Mouse (Mus musculus): ENCODE results near the gene Kcnc3. TPM values are rescaled to one million over a fixed set of nuclear protein-coding genes. Genes with fewer than 3 reads are reported as not detected.

Gene Kcnc3
- polyA plus RNA-seq (2012; fragmentation: generic; extraction: Trizol): 0.26 TPM
- long read RNA-seq, experiment 1: 0 reads
- long read RNA-seq, experiment 2: 0 reads

GRCm38 (mm10) chr7:44590402-44591347 lies at the start of gene Kcnc3:
Kcnc3 (plus strand) TSS chr7:44590664.
- peaks cover 46% of the 10 kb centered on the region for H3K27me3 ChIP-seq (ENCODE audit: control insufficient read depth, insufficient read depth, insufficient read length)
- TF ChIP-seq CTCF (IDR thresholded peaks at IDR 0.05; ENCODE audit: control insufficient read depth, insufficient read depth, insufficient read length) (no peak), MYOG (IDR thresholded peaks at IDR 0.05; ENCODE audit: control insufficient read depth, extremely low read depth, insufficient read length) (no peak), MYOD1 (IDR thresholded peaks at IDR 0.05; ENCODE audit: control insufficient read depth, insufficient read length, low read depth) (no peak), FOSL1 (IDR thresholded peaks at IDR 0.05; ENCODE audit: insufficient read depth, low read length, poor library complexity, severe bottlenecking) (no peak), MAX (IDR thresholded peaks at IDR 0.05) (no peak), USF1 (IDR thresholded peaks at IDR 0.05; ENCODE audit: low read depth) (no peak), CEBPB (IDR thresholded peaks at IDR 0.05; ENCODE audit: low read depth) (no peak)
- H3K4me3 ChIP-seq (ENCODE audit: insufficient read depth, poor library complexity, severe bottlenecking): no peak within 1 kb of the TSS
- no peaks in the 10 kb centered on the region for H3K36me3 ChIP-seq (ENCODE audit: control insufficient read depth, insufficient read depth)
- no peaks in the 10 kb centered on the region for H3K79me3 ChIP-seq (ENCODE audit: low read depth)
- H3K79me2 ChIP-seq (ENCODE audit: control insufficient read depth, insufficient read depth): no peaks in the 10 kb centered on the region
- peak within 1 kb of the TSS; percentile 30 for H3ac ChIP-seq (ENCODE audit: control insufficient read depth, insufficient read length, low read depth)

- peaks cover 17% of the 10 kb centered on the region for H3K79me2 ChIP-seq (ENCODE audit: control insufficient read depth, insufficient read depth)
- H3K27me3 ChIP-seq (ENCODE audit: control insufficient read depth, insufficient read depth, insufficient read length): no peaks in the 10 kb centered on the region
- no peak overlapping the region for H3ac ChIP-seq (ENCODE audit: control insufficient read depth, insufficient read length, low read depth)
- H3K79me3 ChIP-seq (ENCODE audit: low read depth): peaks cover 18% of the 10 kb centered on the region
- H3K4me3 ChIP-seq (ENCODE audit: insufficient read depth, poor library complexity, severe bottlenecking): no peak overlapping the region
- TF ChIP-seq MYOG (IDR thresholded peaks at IDR 0.05; ENCODE audit: control insufficient read depth, extremely low read depth, insufficient read length) (no peak), FOSL1 (IDR thresholded peaks at IDR 0.05; ENCODE audit: insufficient read depth, low read length, poor library complexity, severe bottlenecking) (no peak), CTCF (IDR thresholded peaks at IDR 0.05; ENCODE audit: control insufficient read depth, insufficient read depth, insufficient read length) (no peak), USF1 (IDR thresholded peaks at IDR 0.05; ENCODE audit: low read depth) (no peak)
- H3K36me3 ChIP-seq (ENCODE audit: control insufficient read depth, insufficient read depth): no peaks in the 10 kb centered on the region
These were observed 47.9 kb upstream of the Kcnc3 start for GRCm38 (mm10) chr7:44542555-44542954.

- no peaks in the 10 kb centered on the region for H3K36me3 ChIP-seq (ENCODE audit: control insufficient read depth, insufficient read depth)
- no peak overlapping the region for H3K4me3 ChIP-seq (ENCODE audit: insufficient read depth, poor library complexity, severe bottlenecking)
- H3K27me3 ChIP-seq (ENCODE audit: control insufficient read depth, insufficient read depth, insufficient read length): no peaks in the 10 kb centered on the region
- H3K79me3 ChIP-seq (ENCODE audit: low read depth): peaks cover 23% of the 10 kb centered on the region
- no peak for TF ChIP-seq USF1 (IDR thresholded peaks at IDR 0.05; ENCODE audit: low read depth)
- TF ChIP-seq MYOD1 (IDR thresholded peaks at IDR 0.05; ENCODE audit: control insufficient read depth, insufficient read length, low read depth): no peak
- TF ChIP-seq FOSL1 (IDR thresholded peaks at IDR 0.05; ENCODE audit: insufficient read depth, low read length, poor library complexity, severe bottlenecking): no peak
- no peak for TF ChIP-seq MYOG (IDR thresholded peaks at IDR 0.05; ENCODE audit: control insufficient read depth, extremely low read depth, insufficient read length)
- TF ChIP-seq CTCF (IDR thresholded peaks at IDR 0.05; ENCODE audit: control insufficient read depth, insufficient read depth, insufficient read length): no peak
- TF ChIP-seq CEBPB (IDR thresholded peaks at IDR 0.05; ENCODE audit: low read depth): no peak
- TF ChIP-seq MAX (IDR thresholded peaks at IDR 0.05): no peak
- no peak overlapping the region for H3ac ChIP-seq (ENCODE audit: control insufficient read depth, insufficient read length, low read depth)
- H3K79me2 ChIP-seq (ENCODE audit: control insufficient read depth, insufficient read depth): peaks cover 22% of the 10 kb centered on the region
These were observed 47.4 kb upstream of the Kcnc3 start for GRCm38 (mm10) chr7:44543071-44543470.

- TF ChIP-seq FOSL1 (IDR thresholded peaks at IDR 0.05; ENCODE audit: insufficient read depth, low read length, poor library complexity, severe bottlenecking) (no peak), MYOG (IDR thresholded peaks at IDR 0.05; ENCODE audit: control insufficient read depth, extremely low read depth, insufficient read length) (no peak), MYOD1 (IDR thresholded peaks at IDR 0.05; ENCODE audit: control insufficient read depth, insufficient read length, low read depth) (no peak), CTCF (IDR thresholded peaks at IDR 0.05; ENCODE audit: control insufficient read depth, insufficient read depth, insufficient read length) (no peak), USF1 (IDR thresholded peaks at IDR 0.05; ENCODE audit: low read depth) (no peak), CEBPB (IDR thresholded peaks at IDR 0.05; ENCODE audit: low read depth) (no peak), MAX (IDR thresholded peaks at IDR 0.05) (no peak)
- peaks cover 23% of the 10 kb centered on the region for H3K79me3 ChIP-seq (ENCODE audit: low read depth)
- H3ac ChIP-seq (ENCODE audit: control insufficient read depth, insufficient read length, low read depth): no peak overlapping the region
- peaks cover 24% of the 10 kb centered on the region for H3K79me2 ChIP-seq (ENCODE audit: control insufficient read depth, insufficient read depth)
- peaks cover 9% of the 10 kb centered on the region for H3K36me3 ChIP-seq (ENCODE audit: control insufficient read depth, insufficient read depth)
- no peak overlapping the region for H3K4me3 ChIP-seq (ENCODE audit: insufficient read depth, poor library complexity, severe bottlenecking)
- no peaks in the 10 kb centered on the region for H3K27me3 ChIP-seq (ENCODE audit: control insufficient read depth, insufficient read depth, insufficient read length)
These were observed 44.2 kb upstream of the Kcnc3 start for GRCm38 (mm10) chr7:44546274-44546673.

- Histone ChIP-seq H3K36me3 (ENCODE audit: control insufficient read depth, insufficient read depth) (peaks cover 9% of the 10 kb centered on the region), H3K27me3 (ENCODE audit: control insufficient read depth, insufficient read depth, insufficient read length) (no peaks in the 10 kb centered on the region), H3ac (ENCODE audit: control insufficient read depth, insufficient read length, low read depth) (no peak overlapping the region), H3K79me2 (ENCODE audit: control insufficient read depth, insufficient read depth) (peaks cover 24% of the 10 kb centered on the region), H3K4me3 (ENCODE audit: insufficient read depth, poor library complexity, severe bottlenecking) (no peak overlapping the region), H3K79me3 (ENCODE audit: low read depth) (peaks cover 23% of the 10 kb centered on the region)
- TF ChIP-seq CTCF (IDR thresholded peaks at IDR 0.05; ENCODE audit: control insufficient read depth, insufficient read depth, insufficient read length) (no peak), MYOD1 (IDR thresholded peaks at IDR 0.05; ENCODE audit: control insufficient read depth, insufficient read length, low read depth) (no peak), MAX (IDR thresholded peaks at IDR 0.05) (no peak), FOSL1 (IDR thresholded peaks at IDR 0.05; ENCODE audit: insufficient read depth, low read length, poor library complexity, severe bottlenecking) (no peak), CEBPB (IDR thresholded peaks at IDR 0.05; ENCODE audit: low read depth) (no peak), MYOG (IDR thresholded peaks at IDR 0.05; ENCODE audit: control insufficient read depth, extremely low read depth, insufficient read length) (no peak), USF1 (IDR thresholded peaks at IDR 0.05; ENCODE audit: low read depth) (no peak)
These were observed 43.4 kb upstream of the Kcnc3 start for GRCm38 (mm10) chr7:44547041-44547440.

Data from C2C12 (cell line).